Mouse (Mus musculus) kidney, adult 2 months (tissue): ENCODE data around the gene 2900026A02Rik.

Experiments used
- CTCF ChIP-seq: fragments of 200-500 bp; conservative IDR thresholded peaks from 2 replicates; pipeline ENCODE4 v1.5.1; 2011; ENCODE audit warnings: low read depth, mild to moderate bottlenecking, control low read depth, low read length, moderate library complexity, mixed read lengths; ENCODE audit not compliant: insufficient read depth, insufficient read length
- POLR2A ChIP-seq: fragments of 200-500 bp; IDR thresholded peaks from one replicate; pipeline ENCODE4 v1.6.1; 2011; ENCODE audit warnings: low read depth, low read length, control low read depth

DNA sequence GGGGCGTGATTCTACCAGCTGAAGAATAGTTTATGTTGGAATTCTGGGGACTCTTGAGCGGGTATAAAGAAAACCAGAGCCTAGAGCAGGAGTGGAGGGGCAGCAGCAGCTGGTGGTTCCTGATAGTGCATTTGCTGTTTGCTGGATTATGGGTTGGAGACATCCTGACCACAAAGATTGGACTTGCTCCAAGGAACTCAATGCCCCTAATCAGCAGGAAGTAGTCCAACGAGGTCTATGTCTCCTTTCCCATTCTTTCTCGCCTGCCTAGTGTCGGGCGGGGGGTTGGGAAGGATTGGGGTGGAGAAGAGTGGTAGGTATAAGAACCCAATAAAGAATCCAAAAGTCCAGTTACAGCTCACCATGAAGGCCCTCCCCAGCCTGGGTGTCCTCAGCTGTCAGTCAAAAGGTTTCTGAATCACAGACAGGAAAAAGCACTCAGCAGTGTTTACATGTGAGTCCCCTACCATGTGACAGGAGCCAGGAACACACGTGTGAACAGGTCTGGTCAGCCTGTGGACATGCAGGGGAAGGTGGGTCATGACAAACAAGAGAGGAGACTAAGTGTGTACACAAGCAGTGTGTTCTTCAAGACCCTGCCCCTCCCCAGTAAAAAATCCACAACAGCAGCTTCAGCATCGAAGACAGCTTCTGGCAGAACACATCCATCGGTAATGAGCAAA, 14.2 kb downstream of the 2900026A02Rik start:
- TF ChIP-seq CTCF (no peak), POLR2A (no peak)
